Mouse (Mus musculus) heart, postnatal 0 days (tissue): Measurements from ENCODE around the gene Pde1a. TPM values are rescaled to one million over a fixed set of nuclear protein-coding genes. Genes with fewer than 3 reads are reported as not detected.

Experiments used
- ATAC-seq: fragments of 200-750 bp; cut with Nextera tagmentation; 2 replicates; pipeline ENCODE4 v1.8.0; 2017; ENCODE audit warnings: low read depth, moderate number of reproducible peaks, moderate library complexity; ENCODE audit not compliant: insufficient read depth
- DNase-seq: peaks from one replicate; pipeline ENCODE4 v3.0.0-alpha.2; 2016; ENCODE audit warnings: low spot score
- H3K27ac ChIP-seq: fragments of 300-500 bp; sonication (generic); 2 replicates; pipeline ENCODE4 v1.5.1; 2014; ENCODE audit warnings: low read depth, mild to moderate bottlenecking
- H3K27me3 ChIP-seq: fragments of 300-500 bp; sonication (generic); 2 replicates; pipeline ENCODE4 v1.6.1; 2014; ENCODE audit warnings: low read length, mixed read lengths; ENCODE audit not compliant: control insufficient read depth, insufficient read depth
- H3K36me3 ChIP-seq: fragments of 300-500 bp; sonication (generic); replicated peaks from 2 replicates; pipeline ENCODE4 v1.6.1; 2014; ENCODE audit warnings: low read length, mixed read lengths; ENCODE audit not compliant: control insufficient read depth, insufficient read depth
- H3K4me1 ChIP-seq: fragments of 300-500 bp; sonication (generic); 2 replicates; pipeline ENCODE4 v1.6.1; 2014; ENCODE audit warnings: antibody characterized with exemption; ENCODE audit not compliant: control insufficient read depth, insufficient read depth
- H3K4me2 ChIP-seq: fragments of 300-500 bp; sonication (generic); 2 replicates; pipeline ENCODE4 v1.6.1; 2014; ENCODE audit warnings: low read depth, mild to moderate bottlenecking, low read length, moderate library complexity
- H3K4me3 ChIP-seq: fragments of 300-500 bp; sonication (generic); 2 replicates; pipeline ENCODE4 v1.5.1; 2014; ENCODE audit warnings: low read depth, low read length
- H3K9ac ChIP-seq: fragments of 300-500 bp; sonication (generic); replicated peaks from 2 replicates; pipeline ENCODE4 v1.6.1; 2014; ENCODE audit warnings: low read depth, low read length, mixed read lengths
- H3K9me3 ChIP-seq: fragments of 300-500 bp; sonication (generic); replicated peaks from 2 replicates; pipeline ENCODE4 v1.6.1; 2016; ENCODE audit warnings: low read length; ENCODE audit not compliant: control insufficient read depth
- CTCF ChIP-seq: IDR thresholded peaks from 2 replicates; pipeline ENCODE4 v1.5.1; 2016; ENCODE audit warnings: antibody characterized with exemption, control low read depth, low read depth
- EP300 ChIP-seq: IDR thresholded peaks from 2 replicates; pipeline ENCODE4 v1.6.1; 2016; ENCODE audit warnings: antibody characterized with exemption, low read depth
- WGBS: fragments of 180-500 bp; shearing (Covaris S2); extraction: QIAGEN DNeasy Blood & Tissue Kit; methylation state at CpG from one replicate; pipeline ENCODE4 v1.1.7; 2014; 5-methylcytosine and 5-hydroxymethylcytosine counted together
- polyA plus RNA-seq: library from polyadenylated mRNA; unstranded; fragments of >200 nt; fragmentation: Nextera tagmentation; extraction: Ambion mirVana; gene quantifications from 2 replicates; pipeline ENCODE4 v1.2.1, GENCODE M21; 2015
- total RNA-seq: library from RNA; depleted of rRNA; stranded (reverse); fragments of >200 nt; gene quantifications from 2 replicates; pipeline ENCODE4 v1.2.3, GENCODE M21; 2014; ENCODE audit warnings: low replicate concordance

Gene Pde1a
- total and polyA plus RNA-seq, 2 experiments from 2014 or later: 7.6 to 12.9 TPM

- no peak for ATAC-seq
- Histone ChIP-seq H3K4me3 (no peak overlapping the region), H3K4me1 (no peaks in the 10 kb centered on the region), H3K9ac (no peak overlapping the region), H3K27ac (no peak overlapping the region), H3K27me3 (no peaks in the 10 kb centered on the region), H3K9me3 (no peaks in the 10 kb centered on the region), H3K36me3 (no peaks in the 10 kb centered on the region), H3K4me2 (no peak overlapping the region)
- no peak for DNase-seq
- TF ChIP-seq CTCF: no peak
- WGBS: 74% methylated on average over 2 of the region's 2 CpGs
Measured at GRCm38 (mm10) chr2:80086891-80087290, 42.4 kb downstream of the Pde1a start.

DNA sequence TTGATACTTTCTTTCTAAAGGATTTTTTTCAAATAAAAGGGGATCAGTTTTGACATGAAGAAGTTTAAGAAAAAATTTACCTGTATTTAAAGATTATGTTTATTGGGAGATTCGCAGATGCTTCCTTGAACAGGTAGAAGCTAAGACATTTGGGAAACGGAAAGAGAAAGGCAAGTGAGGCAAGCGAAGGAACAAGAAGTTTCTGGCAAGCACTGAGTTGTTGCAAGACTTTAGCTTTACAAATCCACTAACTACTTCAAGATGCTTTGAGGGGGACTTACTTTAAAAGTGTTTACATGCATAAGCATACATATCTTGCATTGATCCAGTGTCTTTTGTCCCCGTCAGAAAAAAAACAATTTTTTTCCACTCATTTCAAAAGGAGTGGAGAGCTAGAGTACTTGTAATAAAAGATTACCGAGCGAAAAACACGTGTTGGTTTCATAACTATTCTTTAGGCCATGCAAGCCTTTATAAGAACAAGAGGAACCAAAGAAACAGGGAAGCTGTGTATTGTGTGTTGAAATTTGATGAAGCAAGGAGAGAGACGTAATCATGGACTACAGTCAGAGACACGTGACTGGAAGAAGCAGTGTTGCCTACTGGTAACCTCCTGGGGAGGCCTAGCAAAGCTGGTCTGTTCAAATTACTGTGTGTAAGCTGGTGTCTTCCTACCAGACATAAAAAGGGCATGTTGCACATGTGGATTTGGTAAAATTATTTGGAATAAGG lies 49.0 kb downstream of the Pde1a start:
- Histone ChIP-seq H3K4me3 (no peak overlapping the region), H3K36me3 (no peaks in the 10 kb centered on the region), H3K27me3 (no peaks in the 10 kb centered on the region), H3K4me2 (no peak overlapping the region), H3K27ac (no peak overlapping the region), H3K4me1 (no peaks in the 10 kb centered on the region), H3K9me3 (no peaks in the 10 kb centered on the region), H3K9ac (no peak overlapping the region)
- WGBS: 79% methylated on average over 9 of the region's 9 CpGs
- TF ChIP-seq EP300 (no peak), CTCF (no peak)
- no peak for DNase-seq
- ATAC-seq: no peak

DNA sequence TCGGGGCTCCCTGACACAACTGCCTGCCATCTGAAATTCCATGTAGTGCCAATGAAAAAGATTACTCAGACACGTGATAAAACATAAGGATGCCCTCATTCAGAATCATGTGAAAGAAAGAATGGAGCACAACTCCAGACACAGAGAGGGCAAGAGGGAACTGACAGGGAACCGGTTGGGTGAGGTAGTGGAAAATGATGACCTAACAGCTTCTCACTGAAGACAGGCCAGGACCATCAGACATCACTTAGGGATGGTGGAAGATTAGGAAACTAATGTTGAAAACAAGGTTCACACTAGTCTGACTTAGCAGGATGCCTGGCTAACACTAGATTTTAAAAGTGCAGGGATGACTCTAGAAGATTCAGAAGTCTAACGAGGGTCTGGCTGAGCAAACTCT lies 49.6 kb downstream of the Pde1a start:
- Histone ChIP-seq H3K9me3 (no peaks in the 10 kb centered on the region), H3K27ac (no peak overlapping the region)

DNA sequence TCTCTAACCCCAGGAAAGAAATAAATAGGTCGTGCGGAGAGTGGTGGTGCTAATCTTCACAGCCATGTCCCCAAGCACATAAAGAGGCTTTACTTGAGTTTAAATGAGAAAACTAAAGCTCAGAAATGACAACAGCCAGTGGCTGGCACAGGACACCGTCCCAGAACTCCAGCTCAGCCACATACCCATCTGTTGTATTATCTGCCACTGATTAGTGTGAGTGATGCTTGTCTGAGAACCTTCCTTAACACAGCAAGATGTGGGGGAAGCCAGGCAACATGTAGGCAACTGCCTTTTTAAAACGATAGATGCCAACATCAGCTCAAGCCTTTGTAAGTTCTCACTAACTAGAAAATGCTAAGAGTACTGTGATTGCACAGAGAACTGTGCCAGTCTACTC lies 52.9 kb downstream of the Pde1a start:
- TF ChIP-seq EP300 (no peak), CTCF (no peak)
- Histone ChIP-seq H3K9me3 (no peaks in the 10 kb centered on the region), H3K9ac (no peak overlapping the region), H3K4me3 (no peak overlapping the region), H3K36me3 (no peaks in the 10 kb centered on the region), H3K4me1 (no peaks in the 10 kb centered on the region), H3K27me3 (no peaks in the 10 kb centered on the region), H3K4me2 (no peak overlapping the region), H3K27ac (no peak overlapping the region)
- DNase-seq (no peak), ATAC-seq (no peak)
- WGBS: 66% methylated on average over 4 of the region's 4 CpGs

More for the DNA sequence above, 49.6 kb downstream of the Pde1a start:
- ATAC-seq (no peak), DNase-seq (no peak)
- 65% methylated on average over 4 of the region's 4 CpGs for WGBS
- no peak overlapping the region for H3K4me2 ChIP-seq
- H3K27me3 ChIP-seq: no peaks in the 10 kb centered on the region
- no peak overlapping the region for H3K4me3 ChIP-seq
- H3K36me3 ChIP-seq: no peaks in the 10 kb centered on the region
- TF ChIP-seq CTCF: no peak
- no peak for TF ChIP-seq EP300
- H3K4me1 ChIP-seq: no peaks in the 10 kb centered on the region
- H3K9ac ChIP-seq: no peak overlapping the region

- no peak overlapping the region for H3K4me3 ChIP-seq
- no peaks in the 10 kb centered on the region for H3K4me1 ChIP-seq
- ATAC-seq (no peak), DNase-seq (no peak)
- no peaks in the 10 kb centered on the region for H3K27me3 ChIP-seq
- no peak overlapping the region for H3K27ac ChIP-seq
- H3K9me3 ChIP-seq: no peaks in the 10 kb centered on the region
- no peak overlapping the region for H3K9ac ChIP-seq
- TF ChIP-seq EP300 (no peak), CTCF (no peak)
- H3K4me2 ChIP-seq: no peak overlapping the region
- 74% methylated on average over 2 of the region's 2 CpGs for WGBS
- H3K36me3 ChIP-seq: no peaks in the 10 kb centered on the region
Measured at GRCm38 (mm10) chr2:80074531-80074930, 54.7 kb downstream of the Pde1a start.

DNA sequence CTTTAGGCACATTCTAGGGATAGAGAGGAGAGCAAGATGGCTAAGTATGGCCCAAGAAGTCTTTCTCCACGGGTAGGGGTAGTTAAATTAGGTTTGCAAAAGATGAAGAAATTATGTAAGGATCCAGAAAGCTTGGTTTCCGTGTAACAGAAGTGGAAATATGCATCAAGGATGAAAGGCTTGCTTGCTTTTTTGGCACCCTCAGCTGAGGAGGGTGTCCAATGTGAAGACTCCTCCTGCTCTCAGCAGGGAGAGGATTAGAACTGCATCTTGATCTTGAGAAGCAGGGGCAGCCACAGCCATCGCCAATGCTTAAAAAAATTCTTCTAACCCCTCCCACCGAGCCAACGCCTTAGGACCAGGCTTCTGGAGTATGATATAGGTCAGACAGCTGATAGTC lies 55.2 kb downstream of the Pde1a start:
- TF ChIP-seq EP300: no peak
- no peak for TF ChIP-seq CTCF
- no peak overlapping the region for H3K27ac ChIP-seq
- WGBS: 47% methylated on average over 5 of the region's 5 CpGs

More for the DNA sequence above, 55.2 kb downstream of the Pde1a start:
- DNase-seq: no peak
- Histone ChIP-seq H3K27me3 (no peaks in the 10 kb centered on the region), H3K4me3 (no peak overlapping the region), H3K4me1 (no peaks in the 10 kb centered on the region), H3K4me2 (no peak overlapping the region), H3K9me3 (no peaks in the 10 kb centered on the region), H3K36me3 (no peaks in the 10 kb centered on the region), H3K9ac (no peak overlapping the region)
- no peak for ATAC-seq
